Mouse (Mus musculus) left cerebral cortex, postnatal 36 days (tissue): ENCODE results near the gene Galnt10. TPM values are rescaled to one million over a fixed set of nuclear protein-coding genes. Genes with fewer than 3 reads are reported as not detected.

Experiments used
- DNase-seq, 2 experiments: peaks; one replicate each; pipeline ENCODE4 v3.0.0; 2021 to 2022; ENCODE audit warnings: low spot score in 2 of 2, mixed read lengths in 1 of 2
- intact Hi-C: fragments of 180-260 bp; cut with DNase I; formaldehyde crosslinking; loops from one replicate; pipeline ENCODE4 v1.15.1; 2025
- total RNA-seq, 2 experiments: library from RNA; stranded (reverse); gene quantifications; 2 replicates each; pipeline ENCODE4 v1.2.3; 2021

Gene Galnt10
- total RNA-seq, 2 experiments from 2014 or later, result 6.3 to 8.1 TPM

- intact Hi-C loops, result loop anchor here (5.0 kb wide), 1 partner anchor 36 kb away; the partner anchor contains the start of gene Galnt10
- no peak for DNase-seq
Measured at GRCm38 (mm10) chr11:57683125-57683524, 37.9 kb downstream of the Galnt10 start.

GRCm38 (mm10) chr11:57683931-57684330 is 38.7 kb downstream of the Galnt10 start:
- no peak for DNase-seq
- intact Hi-C loops, result loop anchor here (5.0 kb wide), 1 partner anchor 37 kb away; the partner anchor contains the start of gene Galnt10

- intact Hi-C loops, result loop anchor here (5.0 kb wide), 1 partner anchor 38 kb away; the partner anchor contains the start of gene Galnt10
- DNase-seq, result no peak
Measured at GRCm38 (mm10) chr11:57684891-57685290, 39.6 kb downstream of the Galnt10 start.

- intact Hi-C loops, result no loop called here
- DNase-seq, result no peak
Measured at GRCm38 (mm10) chr11:57685689-57686454, 40.6 kb downstream of the Galnt10 start.

- intact Hi-C loops, result no loop called here
- DNase-seq, result no peak
Measured at GRCm38 (mm10) chr11:57686797-57687196, 41.6 kb downstream of the Galnt10 start.

- no peak for DNase-seq
- intact Hi-C loops, result no loop called here
Measured at GRCm38 (mm10) chr11:57687258-57687657, 42.0 kb downstream of the Galnt10 start.

- intact Hi-C loops, result no loop called here
- DNase-seq, result no peak
Measured at GRCm38 (mm10) chr11:57688179-57688929, 43.1 kb downstream of the Galnt10 start.

- intact Hi-C loops, result no loop called here
- no peak for DNase-seq
Measured at GRCm38 (mm10) chr11:57689811-57690210, 44.6 kb downstream of the Galnt10 start.

- intact Hi-C loops, result no loop called here
- DNase-seq, result no peak
Measured at GRCm38 (mm10) chr11:57690836-57691235, 45.6 kb downstream of the Galnt10 start.

GRCm38 (mm10) chr11:57691939-57692338 is 46.7 kb downstream of the Galnt10 start:
- intact Hi-C loops, result no loop called here
- no peak for DNase-seq

GRCm38 (mm10) chr11:57692726-57693125 is 47.5 kb downstream of the Galnt10 start:
- no peak for DNase-seq
- intact Hi-C loops, result no loop called here

GRCm38 (mm10) chr11:57694486-57694885 is 49.2 kb downstream of the Galnt10 start:
- DNase-seq, result no peak
- intact Hi-C loops, result no loop called here

GRCm38 (mm10) chr11:57696207-57696676 is 51.0 kb downstream of the Galnt10 start:
- DNase-seq, result no peak
- intact Hi-C loops, result no loop called here

- intact Hi-C loops, result no loop called here
- DNase-seq, result no peak
Measured at GRCm38 (mm10) chr11:57696807-57697251, 51.6 kb downstream of the Galnt10 start.

- intact Hi-C loops, result no loop called here
- no peak for DNase-seq
Measured at GRCm38 (mm10) chr11:57700114-57700513, 54.9 kb downstream of the Galnt10 start.

- no peak for DNase-seq
Measured at GRCm38 (mm10) chr11:57701193-57701925, 56.1 kb downstream of the Galnt10 start.

GRCm38 (mm10) chr11:57701956-57702355 is 56.7 kb downstream of the Galnt10 start:
- no peak for DNase-seq
- intact Hi-C loops, result no loop called here

More at GRCm38 (mm10) chr11:57701193-57701925, 56.1 kb downstream of the Galnt10 start:
- intact Hi-C loops, result no loop called here

- intact Hi-C loops, result no loop called here
- no peak for DNase-seq
Measured at GRCm38 (mm10) chr11:57706620-57707019, 61.4 kb downstream of the Galnt10 start.

- no peak for DNase-seq
- intact Hi-C loops, result no loop called here
Measured at GRCm38 (mm10) chr11:57707114-57707798, 62.0 kb downstream of the Galnt10 start.
